Mouse (Mus musculus) cerebellum, adult 11 months (tissue): Measurements from ENCODE around the gene Kctd12.

ENCODE experiments used
- DNase-seq: peaks from one replicate; pipeline ENCODE4 v3.0.0; 2022

Kctd12 gene

GRCm38 (mm10) chr14:102982627-102983540, at the start of gene Kctd12:
TSS of gene Kctd12 (minus strand) at chr14:102982637.
- peak; percentile 70 for DNase-seq

GRCm38 (mm10) chr14:103029203-103029602, 46.8 kb upstream of the Kctd12 start:
- DNase-seq = no peak

DNA sequence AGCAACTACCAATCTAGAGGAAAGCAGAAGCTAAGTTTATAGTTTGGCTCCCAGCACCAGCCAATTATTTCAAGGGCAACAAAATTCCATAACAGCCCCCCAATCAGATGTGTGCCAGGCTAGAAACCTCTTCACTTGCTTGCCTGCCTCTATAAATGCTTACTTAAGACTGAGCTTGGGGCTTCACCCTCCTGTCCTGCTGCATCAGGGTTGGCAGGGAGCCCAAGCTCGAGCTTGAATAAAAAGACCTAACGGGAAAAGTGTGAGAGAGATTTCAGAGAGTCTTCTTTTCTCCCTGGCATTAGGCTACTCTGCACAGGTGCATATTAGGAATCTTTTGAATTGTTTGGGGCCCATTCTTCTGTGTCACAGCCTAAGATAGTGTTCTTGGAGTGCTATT, 37.6 kb upstream of the Kctd12 start:
- DNase-seq = no peak

DNA sequence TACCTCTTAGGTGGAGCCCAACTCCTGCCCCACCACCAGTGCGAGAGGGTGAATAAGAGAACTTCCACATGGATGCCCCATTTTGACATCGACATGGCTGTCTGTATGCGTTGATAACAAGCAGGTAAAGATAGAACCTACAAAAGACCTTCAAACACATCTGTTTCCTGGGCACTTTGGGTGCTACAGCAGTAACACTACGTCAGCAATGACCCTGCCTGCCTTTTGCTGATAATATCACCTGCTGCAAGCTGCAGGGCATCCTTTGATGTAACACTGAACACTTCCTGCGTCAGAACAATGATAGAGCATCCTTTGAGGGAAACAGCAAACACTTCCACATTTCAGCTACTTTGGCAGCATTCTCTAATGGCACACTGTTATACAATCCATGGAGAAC, 34.6 kb upstream of the Kctd12 start:
- no peak for DNase-seq

GRCm38 (mm10) chr14:103012563-103013150, 30.2 kb upstream of the Kctd12 start:
- peak; percentile 35 for DNase-seq

DNA sequence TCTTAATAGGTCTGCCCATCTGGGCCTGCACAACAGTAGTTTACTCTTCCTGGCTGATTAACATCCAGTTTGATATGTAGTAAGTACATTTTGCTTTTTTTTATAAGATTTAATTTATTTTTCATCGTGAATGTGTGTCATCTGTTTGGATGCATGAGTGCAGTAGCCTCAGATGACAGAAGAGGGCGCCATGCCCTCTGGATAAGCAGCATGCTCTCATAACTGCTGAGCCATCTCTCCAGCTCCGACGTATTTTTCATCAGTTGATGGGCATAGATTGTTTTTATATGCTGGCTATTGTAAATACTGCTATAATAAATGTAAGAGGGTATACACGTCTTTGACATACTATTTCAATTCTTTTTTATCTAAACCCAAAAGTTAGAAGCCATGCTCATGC, 29.3 kb upstream of the Kctd12 start:
- DNase-seq = no peak

GRCm38 (mm10) chr14:103007737-103008136, 25.3 kb upstream of the Kctd12 start:
- no peak for DNase-seq

- DNase-seq = peak; percentile 58
Observed at GRCm38 (mm10) chr14:102994662-102995561, 12.5 kb upstream of the Kctd12 start.

DNA sequence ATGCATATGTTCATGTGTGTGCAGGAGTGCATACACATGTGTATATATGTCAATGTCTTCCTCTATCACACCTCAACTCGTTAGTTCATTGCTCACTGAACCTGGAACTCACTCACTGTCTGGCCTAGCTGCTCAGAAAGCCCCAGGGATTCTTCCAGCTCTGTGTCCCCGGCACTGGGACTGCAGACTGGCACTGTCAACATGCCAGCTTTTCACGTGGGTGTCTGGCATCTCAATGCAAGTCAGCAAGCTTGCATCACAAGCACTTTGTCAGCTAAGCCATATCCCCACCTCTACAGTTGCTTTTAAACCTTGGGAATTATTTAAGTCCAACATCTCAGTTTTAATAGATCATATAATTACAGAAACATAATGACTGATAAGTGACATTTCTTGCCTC, 8.3 kb upstream of the Kctd12 start:
- no peak for DNase-seq

GRCm38 (mm10) chr14:102989866-102990265, 7.4 kb upstream of the Kctd12 start:
- no peak for DNase-seq

DNA sequence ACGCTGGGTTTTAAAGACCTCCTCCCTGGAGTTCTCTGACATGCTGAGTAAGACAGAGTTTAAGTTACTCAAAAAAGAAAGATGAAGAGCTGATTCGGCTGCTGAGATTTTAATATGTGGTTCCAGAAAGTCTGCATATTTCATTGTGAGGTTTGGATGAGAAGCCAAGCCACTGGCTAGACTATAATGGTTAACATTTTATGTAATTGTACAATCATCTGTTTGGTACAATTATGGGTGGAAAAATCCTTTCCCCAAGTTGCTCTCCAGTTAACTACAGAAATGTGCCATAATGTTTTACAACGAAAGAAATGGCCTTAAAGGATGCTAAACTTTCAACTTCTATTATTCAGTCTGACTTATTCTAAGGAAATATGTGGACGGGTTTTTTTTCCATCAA, 6.8 kb upstream of the Kctd12 start:
- no peak for DNase-seq

DNA sequence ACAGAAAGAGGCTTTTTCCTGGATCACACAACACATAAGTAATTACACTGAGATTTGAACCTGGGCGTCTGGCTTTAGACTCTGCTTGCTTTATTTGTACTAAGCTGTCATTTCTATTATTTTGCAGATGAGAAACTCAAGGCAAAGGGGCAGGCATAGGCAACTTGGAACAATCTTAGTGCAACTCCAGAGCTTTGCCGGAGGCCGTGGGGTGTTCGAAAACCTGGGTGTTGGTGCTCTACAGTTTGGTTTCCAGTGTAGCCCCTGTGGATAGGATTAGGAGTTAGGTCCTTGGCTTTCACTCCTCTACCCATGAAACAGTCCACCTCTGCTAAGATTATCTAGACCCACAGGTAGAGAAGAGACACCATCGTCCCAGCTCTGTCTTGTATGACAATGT, 5.2 kb upstream of the Kctd12 start:
- DNase-seq = no peak

- no peak for DNase-seq
Observed at GRCm38 (mm10) chr14:102983686-102984085, 1.2 kb upstream of the Kctd12 start.

DNA sequence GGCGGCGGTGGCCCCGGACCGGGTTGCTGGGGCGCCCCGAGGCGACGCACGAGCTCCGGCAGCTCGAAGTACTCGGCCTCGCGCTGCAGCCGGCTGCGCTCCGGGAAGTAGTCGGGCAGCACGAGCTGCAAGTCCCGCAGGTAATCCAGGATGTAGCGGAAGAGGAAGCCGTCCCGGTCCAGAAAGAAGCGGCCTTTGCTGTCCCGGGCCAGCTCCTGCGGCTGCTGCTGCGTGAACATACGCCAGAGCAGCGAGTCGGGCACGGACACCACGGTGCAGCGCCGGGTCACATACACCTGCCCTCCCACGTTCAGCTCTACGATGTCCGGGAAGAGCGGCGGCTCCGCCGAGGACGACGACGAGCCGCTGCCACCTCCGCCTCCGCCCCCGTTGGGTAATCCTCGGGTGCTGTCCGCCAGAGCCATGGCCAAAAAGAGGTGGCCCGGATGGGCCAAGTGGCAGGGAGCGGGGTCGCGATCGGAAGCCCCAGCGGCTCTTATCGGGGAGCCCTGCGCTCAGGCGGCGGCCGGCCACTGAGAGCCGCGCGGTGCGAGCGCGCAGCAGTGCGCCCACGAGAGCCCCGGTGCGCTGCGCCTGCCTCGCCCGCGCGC, 316 bp downstream of the Kctd12 start:
- peak; percentile 48 for DNase-seq

- DNase-seq = peak; percentile 63
Observed at GRCm38 (mm10) chr14:102981441-102982015, 909 bp downstream of the Kctd12 start.

DNA sequence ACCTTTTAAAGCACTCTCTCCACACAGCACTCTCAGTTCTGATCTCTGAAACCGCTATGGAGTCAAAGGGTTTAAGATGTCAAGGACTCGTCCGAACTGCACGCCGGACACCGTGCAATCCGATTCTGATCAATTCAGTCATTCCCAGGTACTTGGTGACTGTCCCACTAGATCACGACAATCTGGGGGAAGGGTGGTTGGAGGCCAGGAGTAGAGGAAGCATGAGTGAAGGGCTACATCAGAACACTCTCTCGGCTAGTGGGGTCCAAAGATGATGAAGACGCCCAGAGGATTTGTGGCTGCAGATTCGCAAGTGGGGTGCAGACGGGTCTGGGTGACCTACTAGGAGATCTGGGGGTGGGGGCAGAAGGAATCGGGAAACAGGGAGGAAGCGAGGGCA, 1.5 kb downstream of the Kctd12 start:
- DNase-seq = no peak

DNA sequence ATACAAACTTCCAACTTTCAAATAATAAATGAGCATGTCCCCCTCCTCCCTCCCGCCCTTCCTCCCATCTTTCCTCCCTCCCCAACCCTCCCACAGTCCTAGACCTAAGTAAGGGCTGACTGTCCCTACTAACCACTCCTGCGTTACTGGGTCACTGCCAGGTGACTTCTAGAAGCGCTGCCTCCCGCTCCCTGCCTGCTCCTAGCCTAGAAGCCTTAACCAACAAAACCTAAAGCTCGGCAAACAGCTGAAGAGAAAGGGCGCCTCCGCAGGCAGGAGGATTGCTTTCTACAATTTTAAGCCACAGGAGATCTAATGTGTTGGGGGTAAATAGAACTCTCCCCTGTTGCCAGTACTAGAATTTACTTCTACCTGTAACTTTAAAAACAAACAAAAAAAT, 2.0 kb downstream of the Kctd12 start:
- peak; percentile 35 for DNase-seq

GRCm38 (mm10) chr14:102979831-102980230, 2.6 kb downstream of the Kctd12 start:
- DNase-seq = no peak

- no peak for DNase-seq
Observed at GRCm38 (mm10) chr14:102975865-102976264, 6.6 kb downstream of the Kctd12 start.

GRCm38 (mm10) chr14:102968824-102969223, 13.6 kb downstream of the Kctd12 start:
- no peak for DNase-seq

DNA sequence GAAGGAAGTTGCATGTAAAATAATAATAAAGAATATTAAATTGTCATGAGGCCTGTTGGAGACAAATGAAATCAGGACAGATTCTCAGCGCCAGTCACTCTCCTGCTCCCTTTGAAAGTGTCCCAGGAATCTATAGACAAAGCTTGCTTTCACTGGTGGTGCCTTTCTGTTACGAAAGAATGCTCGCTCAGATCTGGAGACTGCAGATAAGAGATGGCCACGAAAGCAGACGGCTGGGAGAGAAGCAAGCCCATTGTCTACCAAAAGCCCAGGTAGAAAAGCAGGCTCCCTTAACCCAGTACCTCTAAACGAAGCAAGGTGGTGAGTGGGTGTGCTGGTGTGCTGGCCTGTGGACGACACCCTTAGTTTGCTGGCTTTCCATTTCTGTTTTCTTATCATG, 16.2 kb downstream of the Kctd12 start:
- no peak for DNase-seq

- no peak for DNase-seq
Observed at GRCm38 (mm10) chr14:102965841-102966240, 16.6 kb downstream of the Kctd12 start.

- no peak for DNase-seq
Observed at GRCm38 (mm10) chr14:102962019-102962418, 20.4 kb downstream of the Kctd12 start.
